Mouse (Mus musculus): ENCODE data around the gene Gm49355.
"Not testable (repeated sequence)": the region's sequence is repeated elsewhere in the genome, so short reads cannot be mapped to it uniquely, and the experiment has no call there.

Gene Gm49355

GRCm38 (mm10) chr14:12283641-12284040 lies at the start of gene Gm49355:
Gene Gm49355, plus strand, starts transcription at chr14:12283976.
- peak; percentile 13 for DNase-seq (ENCODE audit: low read depth, low spot score)

- no peak for DNase-seq (ENCODE audit: low read depth, low spot score)
Observed at GRCm38 (mm10) chr14:12243726-12244125, 40.0 kb upstream of the Gm49355 start.

GRCm38 (mm10) chr14:12276031-12276430 lies 7.7 kb upstream of the Gm49355 start:
- DNase-seq (ENCODE audit: low read depth, low spot score), result peak; percentile 65

- DNase-seq (ENCODE audit: low read depth, low spot score), result peak; percentile 93
Observed at GRCm38 (mm10) chr14:12284141-12284912, 551 bp downstream of the Gm49355 start, which contains the start of gene 3830406C13Rik. Gene 3830406C13Rik, plus strand, starts transcription at chr14:12284173.

- DNase-seq (ENCODE audit: low read depth, low spot score), result not testable (repeated sequence)
Observed at GRCm38 (mm10) chr14:12289747-12290146, 6.0 kb downstream of the Gm49355 start.

- no peak for DNase-seq (ENCODE audit: low read depth, low spot score)
Observed at GRCm38 (mm10) chr14:12296391-12296790, 12.6 kb downstream of the Gm49355 start.

GRCm38 (mm10) chr14:12299171-12299570 lies 15.4 kb downstream of the Gm49355 start:
- DNase-seq (ENCODE audit: low read depth, low spot score), result peak; percentile 53

- peak; percentile 7 for DNase-seq (ENCODE audit: low read depth, low spot score)
Observed at GRCm38 (mm10) chr14:12299654-12300053, 15.9 kb downstream of the Gm49355 start.

- no peak for DNase-seq (ENCODE audit: low read depth, low spot score)
Observed at GRCm38 (mm10) chr14:12300275-12300674, 16.5 kb downstream of the Gm49355 start.

GRCm38 (mm10) chr14:12300677-12301076 lies 16.9 kb downstream of the Gm49355 start:
- no peak for DNase-seq (ENCODE audit: low read depth, low spot score)

- DNase-seq (ENCODE audit: low read depth, low spot score), result no peak
Observed at GRCm38 (mm10) chr14:12303106-12303505, 19.3 kb downstream of the Gm49355 start.

- DNase-seq (ENCODE audit: low read depth, low spot score), result no peak
Observed at GRCm38 (mm10) chr14:12333622-12334021, 49.8 kb downstream of the Gm49355 start.

- DNase-seq (ENCODE audit: low read depth, low spot score), result peak; percentile 32
Observed at GRCm38 (mm10) chr14:12334925-12335324, 51.1 kb downstream of the Gm49355 start.

- DNase-seq (ENCODE audit: low read depth, low spot score), result no peak
Observed at GRCm38 (mm10) chr14:12337421-12337997, 53.7 kb downstream of the Gm49355 start.

GRCm38 (mm10) chr14:12337998-12338809 lies 54.4 kb downstream of the Gm49355 start:
- peak; percentile 57 for DNase-seq (ENCODE audit: low read depth, low spot score)

- no peak for DNase-seq (ENCODE audit: low read depth, low spot score)
Observed at GRCm38 (mm10) chr14:12338811-12339565, 55.2 kb downstream of the Gm49355 start.

- DNase-seq (ENCODE audit: low read depth, low spot score), result no peak
Observed at GRCm38 (mm10) chr14:12340238-12341074, 56.7 kb downstream of the Gm49355 start.

- DNase-seq (ENCODE audit: low read depth, low spot score), result peak; percentile 28
Observed at GRCm38 (mm10) chr14:12341075-12341788, 57.5 kb downstream of the Gm49355 start.

GRCm38 (mm10) chr14:12341789-12342457 lies 58.1 kb downstream of the Gm49355 start:
- DNase-seq (ENCODE audit: low read depth, low spot score), result no peak
